Mouse (Mus musculus): ENCODE measurements around the gene Cxcr3. TPM values are rescaled to one million over a fixed set of nuclear protein-coding genes. Genes with fewer than 3 reads are reported as not detected.
A peak's percentile ranks its signal among the peaks of the same experiment; 100 is the strongest.

Gene Cxcr3
- under 1 TPM in 1 of 2 experiments, not detected in 1; 0.21 TPM for total RNA-seq (2021)

DNA sequence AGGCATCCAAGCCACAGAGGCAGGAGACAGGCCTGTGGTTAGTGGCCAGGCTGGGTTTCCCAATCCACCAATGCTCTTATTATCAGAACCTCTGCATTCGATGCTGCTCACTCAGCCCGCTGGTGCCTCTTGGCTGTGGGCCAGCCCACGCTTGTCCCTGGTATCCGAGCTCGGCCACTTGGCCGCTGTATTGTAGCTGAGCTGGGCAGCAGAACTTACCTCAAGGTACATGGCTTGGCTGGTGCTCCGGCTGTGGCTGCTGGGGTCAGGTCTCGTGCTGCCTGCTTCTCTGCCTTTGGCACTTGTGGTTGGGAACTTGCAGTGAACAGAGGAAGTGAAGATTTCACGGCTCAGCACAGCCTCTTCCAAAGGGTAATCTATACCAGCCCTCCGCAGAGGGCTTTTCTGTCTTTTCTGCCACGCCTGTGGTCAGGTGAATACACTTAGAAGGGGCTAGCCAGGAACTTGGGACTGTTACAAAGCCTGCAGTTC, at the start of gene Cxcr3:
Gene Cxcr3 (minus strand): TSS at position 442 of the 492 bp plus-strand sequence.
- no peak for DNase-seq (ENCODE audit: extremely low spot score in 1 of 2, low spot score in 1 of 2)

DNA sequence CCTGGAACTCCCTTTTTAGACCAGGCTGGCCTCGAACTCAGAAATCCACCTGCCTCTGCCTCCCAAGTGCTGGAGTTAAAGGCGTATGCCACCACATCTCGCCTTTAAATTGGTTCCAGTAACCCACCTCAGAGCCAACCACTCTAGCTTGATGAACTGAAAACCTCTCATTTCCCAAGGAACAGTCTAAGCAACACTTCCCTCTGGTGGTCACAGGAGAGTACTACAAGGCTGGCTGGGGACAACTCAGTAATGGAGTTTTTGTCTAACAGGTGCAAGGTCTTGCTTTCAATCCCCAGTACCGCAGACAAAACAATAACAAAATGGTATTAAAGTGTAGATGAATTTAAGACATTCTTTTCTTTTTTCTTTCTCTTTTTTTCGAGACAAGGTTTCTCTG, 38.0 kb upstream of the Cxcr3 start:
- DNase-seq (ENCODE audit: extremely low spot score in 1 of 2, low spot score in 1 of 2), result peak; percentile 36 to 62

DNA sequence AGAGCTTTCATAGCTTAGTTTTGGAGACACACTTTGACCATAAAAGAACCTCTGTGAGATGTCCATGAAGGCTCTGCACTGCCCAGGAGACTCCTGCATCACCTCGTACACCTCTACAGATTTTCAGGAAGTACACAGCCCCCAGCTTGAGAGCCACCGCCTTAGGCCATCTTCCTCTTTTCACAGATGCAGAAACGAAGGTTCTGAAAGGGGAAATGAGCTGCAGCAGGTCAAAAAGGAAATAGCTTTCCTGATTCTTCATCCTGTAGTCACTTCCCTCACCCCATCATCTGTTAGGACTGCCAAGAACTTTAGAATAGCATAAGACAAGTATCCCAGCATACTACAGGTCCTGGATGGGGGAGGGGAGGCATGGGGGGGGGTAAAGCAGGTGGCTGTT, 36.2 kb upstream of the Cxcr3 start:
- no peak for DNase-seq (ENCODE audit: extremely low spot score in 1 of 2, low spot score in 1 of 2)

DNA sequence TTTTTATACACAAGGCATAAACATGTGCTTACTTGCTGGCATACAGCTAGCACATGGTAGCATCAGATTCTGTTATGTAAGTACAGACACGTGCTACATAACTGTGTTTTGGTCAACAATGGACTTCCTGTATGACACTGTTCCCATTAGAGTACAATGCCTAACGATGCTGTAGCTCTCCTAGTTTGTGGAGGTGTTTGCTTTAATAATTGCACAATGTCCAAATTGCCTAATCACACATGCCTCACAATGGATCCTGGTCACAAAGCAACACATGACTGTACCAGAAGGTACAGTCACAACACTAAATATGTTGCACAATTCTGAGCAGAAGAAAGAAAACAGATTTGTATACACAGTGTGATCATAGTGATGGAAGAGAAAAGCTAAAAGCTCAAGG, 35.4 kb upstream of the Cxcr3 start:
- DNase-seq (ENCODE audit: extremely low spot score in 1 of 2, low spot score in 1 of 2), result no peak

DNA sequence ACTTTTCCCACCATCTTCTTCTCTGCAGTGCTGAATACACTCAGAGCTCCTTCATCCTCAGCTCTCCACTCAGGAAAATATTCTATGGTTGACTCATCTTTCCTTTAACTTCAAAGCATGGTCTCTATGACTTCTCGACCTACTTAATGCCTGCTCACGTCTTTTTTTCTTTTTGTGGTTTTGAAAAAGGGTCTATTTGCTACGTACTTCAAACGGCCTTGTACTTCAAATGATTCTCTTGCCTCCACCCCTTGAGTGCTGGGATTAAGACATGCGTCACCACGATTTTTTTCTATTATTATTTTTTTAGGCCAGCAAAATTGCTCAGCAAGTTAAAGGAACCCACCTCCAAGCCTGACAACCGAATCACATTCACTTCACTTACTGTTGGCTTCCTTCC, 33.2 kb upstream of the Cxcr3 start:
- no peak for DNase-seq (ENCODE audit: extremely low spot score in 1 of 2, low spot score in 1 of 2)

DNA sequence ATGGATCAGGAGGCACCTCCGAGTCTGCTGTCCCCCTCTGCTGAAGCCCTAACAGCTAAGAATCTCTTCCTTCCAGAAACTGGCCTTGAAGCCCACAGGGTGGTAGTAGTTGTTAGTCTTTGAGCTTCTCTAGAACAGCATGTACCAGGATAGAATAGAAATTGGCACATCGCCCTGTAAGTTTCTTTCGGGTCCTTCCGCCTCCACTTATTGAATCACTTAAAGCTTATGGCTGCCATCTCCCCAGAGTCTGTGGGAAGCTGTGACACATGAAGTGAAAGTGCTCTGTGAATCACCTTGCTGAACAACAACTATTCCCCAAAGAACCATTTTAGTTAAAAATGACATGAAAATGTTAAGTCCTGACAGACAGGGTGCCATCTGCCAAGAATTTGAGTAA, 31.0 kb upstream of the Cxcr3 start:
- no peak for DNase-seq (ENCODE audit: extremely low spot score in 1 of 2, low spot score in 1 of 2)

DNA sequence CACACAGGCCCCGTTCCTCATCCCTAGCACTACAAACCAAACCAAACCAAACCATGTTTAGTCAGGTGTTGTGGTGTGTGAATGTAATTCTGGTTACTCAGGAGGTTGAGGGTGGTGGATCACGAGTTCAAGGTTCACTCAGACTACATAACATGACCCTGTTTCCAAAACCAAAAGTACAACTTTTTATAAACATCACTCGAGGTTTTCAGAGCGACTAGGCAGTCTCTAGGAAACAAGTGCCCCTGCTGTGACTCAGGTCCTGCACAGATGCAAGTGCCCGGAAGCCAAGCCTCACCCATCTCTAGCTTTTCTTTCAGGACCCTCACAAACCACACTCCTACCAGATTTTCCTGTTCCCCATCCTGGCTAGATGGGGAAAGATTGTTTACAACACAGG, 30.6 kb upstream of the Cxcr3 start:
- no peak for DNase-seq (ENCODE audit: extremely low spot score in 1 of 2, low spot score in 1 of 2)

DNA sequence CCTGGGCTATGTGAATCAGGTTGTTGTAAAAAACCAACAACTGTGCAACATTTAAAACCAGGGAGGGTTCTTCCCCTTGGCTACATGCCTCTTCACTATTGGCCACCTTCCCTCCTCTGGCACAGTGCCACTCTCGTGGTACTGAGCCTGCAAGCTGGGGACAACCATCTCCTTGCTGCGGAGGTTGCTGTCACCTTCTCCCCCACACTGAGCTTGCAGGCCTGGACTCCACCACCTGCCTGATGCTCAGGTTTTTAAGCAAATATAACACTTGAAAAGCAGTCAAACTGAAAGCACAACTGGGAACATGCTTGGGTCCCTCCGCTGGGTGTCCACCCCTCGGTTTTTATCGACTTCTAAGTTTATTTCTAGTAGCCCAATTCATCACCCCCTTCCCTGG, 20.4 kb upstream of the Cxcr3 start:
- peak in 1 of 2 experiments; percentile 15 for DNase-seq (ENCODE audit: extremely low spot score in 1 of 2, low spot score in 1 of 2)

DNA sequence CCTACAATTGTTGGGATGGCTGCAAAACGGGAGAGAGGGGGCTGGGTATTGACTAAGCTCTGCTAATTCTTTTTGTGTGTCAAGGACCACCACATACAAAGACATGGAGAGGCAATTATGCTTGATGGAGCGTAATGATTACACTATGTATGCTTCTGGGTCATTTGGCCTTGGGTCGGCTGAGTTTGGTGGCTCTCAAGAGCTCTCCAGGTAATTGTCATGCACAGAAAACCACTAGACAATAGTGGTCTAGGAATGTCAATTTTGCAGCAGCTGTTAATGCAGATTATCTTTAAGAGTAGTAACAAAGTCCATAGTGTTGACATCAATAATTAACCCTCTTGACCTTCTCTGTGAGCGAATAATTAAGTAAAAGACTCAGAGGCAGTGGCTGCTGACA, 16.1 kb upstream of the Cxcr3 start:
- DNase-seq (ENCODE audit: extremely low spot score in 1 of 2, low spot score in 1 of 2), result no peak

DNA sequence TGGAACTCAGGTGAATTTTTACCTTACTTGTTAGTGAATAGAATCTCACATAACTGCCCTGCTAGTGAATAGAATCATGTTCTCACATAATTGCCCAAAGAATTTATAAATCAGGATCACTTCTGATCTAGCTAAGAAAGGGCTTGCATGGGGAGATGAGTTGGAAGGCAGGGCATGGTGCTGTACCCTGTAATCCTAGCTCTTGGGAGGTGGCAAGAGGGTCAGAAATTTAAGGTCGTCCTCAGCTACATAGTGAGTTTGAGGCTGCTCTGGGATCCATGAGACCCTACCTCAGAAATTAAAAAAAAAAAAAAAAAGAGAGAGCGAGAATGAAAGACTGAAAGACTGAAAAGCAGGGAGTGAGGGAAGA, 7.0 kb upstream of the Cxcr3 start:
- no peak for DNase-seq (ENCODE audit: extremely low spot score in 1 of 2, low spot score in 1 of 2)

DNA sequence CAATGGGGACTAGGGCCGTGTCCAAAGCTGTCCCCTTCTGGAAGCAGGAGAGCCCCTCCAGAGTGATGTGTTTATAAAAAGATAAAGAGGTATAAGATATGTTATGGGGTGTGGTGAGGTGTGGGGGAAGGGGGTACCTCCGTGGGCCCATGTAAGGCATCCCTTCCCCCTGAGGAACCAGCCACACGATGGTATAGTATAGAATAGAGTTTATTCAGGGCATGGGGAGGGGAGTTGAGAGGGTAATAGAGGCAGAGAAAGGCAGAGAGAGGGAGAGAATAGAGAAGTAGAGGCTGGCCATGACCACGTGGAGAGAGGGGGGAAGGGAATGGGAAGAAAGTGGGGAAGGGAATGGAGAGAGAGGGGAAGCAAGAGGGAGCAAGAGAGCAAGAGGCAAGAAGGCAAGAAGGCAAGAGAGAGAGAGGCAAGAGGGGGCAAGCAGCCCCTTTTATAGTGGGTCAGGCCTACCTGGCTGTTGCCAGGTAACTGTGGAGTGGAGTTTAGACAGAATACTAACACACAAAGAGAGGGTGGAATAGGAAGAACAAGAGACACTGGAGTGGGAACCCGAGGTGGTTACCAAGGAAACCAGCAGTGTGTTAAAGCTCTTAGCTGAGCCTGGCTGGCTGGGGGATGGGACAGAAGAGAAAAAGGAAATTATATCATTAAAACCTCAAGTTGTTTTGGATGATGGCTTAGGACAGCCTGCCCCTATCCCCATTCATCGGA, 6.4 kb upstream of the Cxcr3 start:
- no peak for DNase-seq (ENCODE audit: extremely low spot score in 1 of 2, low spot score in 1 of 2)

DNA sequence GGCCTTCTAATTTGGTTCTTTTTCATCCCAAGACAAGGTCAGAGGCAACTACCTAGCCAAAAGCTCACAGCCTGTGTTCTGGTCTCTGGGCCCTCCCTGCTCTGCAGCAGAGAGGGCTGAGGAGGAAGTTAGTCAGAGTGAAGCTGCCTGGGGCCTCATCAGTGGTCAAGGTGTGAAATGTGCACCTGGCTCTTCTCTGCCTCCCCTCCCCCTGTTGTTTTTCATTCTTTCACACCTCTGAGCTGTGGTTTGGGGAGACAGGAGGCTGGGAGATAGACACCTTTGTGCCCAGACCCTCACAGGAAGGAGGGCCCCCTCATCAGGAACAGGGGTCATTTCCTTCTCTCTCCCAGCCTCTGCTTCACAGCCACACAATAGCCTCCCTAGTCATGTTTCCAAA, 3.1 kb upstream of the Cxcr3 start:
- no peak for DNase-seq (ENCODE audit: extremely low spot score in 1 of 2, low spot score in 1 of 2)

DNA sequence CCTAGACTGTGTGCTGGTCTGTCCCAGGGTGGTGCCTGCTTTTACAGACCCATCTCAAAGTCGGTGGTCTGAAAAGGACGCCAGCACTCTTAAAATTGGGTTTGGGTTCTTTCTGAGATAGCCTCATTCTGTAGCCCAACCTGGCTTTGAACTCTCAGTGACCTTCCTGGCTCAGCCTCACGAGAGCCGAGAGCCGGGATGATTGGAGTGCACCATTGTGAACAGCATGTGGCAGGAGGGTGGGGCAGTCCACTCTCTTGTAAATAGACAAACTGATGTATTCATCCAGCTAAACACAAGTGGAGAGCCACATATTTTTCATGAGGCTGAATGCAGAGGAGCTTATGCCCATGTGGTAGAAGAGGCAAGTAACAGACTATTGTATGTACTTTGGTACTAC, 912 bp upstream of the Cxcr3 start:
- DNase-seq (ENCODE audit: extremely low spot score in 1 of 2, low spot score in 1 of 2), result no peak

DNA sequence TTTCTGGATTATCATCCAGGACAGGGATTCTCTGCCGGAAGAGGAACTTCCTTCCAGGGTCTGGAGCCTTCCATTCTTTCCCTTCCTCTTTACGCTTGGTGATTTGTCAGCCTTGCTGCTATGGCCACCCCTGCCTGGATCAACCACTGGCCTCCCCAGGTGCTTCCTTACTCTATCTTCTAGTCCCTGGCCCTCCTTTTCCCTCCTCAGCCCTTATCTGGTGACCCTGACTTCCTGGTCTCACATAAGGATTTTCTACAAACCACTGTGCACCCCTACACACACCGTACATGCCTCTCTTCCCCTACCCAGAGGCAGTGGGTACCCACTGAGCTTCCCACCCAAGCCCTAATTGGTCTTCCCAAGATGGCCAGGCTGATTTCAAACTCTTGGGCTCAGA, 781 bp downstream of the Cxcr3 start:
- DNase-seq (ENCODE audit: extremely low spot score in 1 of 2, low spot score in 1 of 2), result no peak

DNA sequence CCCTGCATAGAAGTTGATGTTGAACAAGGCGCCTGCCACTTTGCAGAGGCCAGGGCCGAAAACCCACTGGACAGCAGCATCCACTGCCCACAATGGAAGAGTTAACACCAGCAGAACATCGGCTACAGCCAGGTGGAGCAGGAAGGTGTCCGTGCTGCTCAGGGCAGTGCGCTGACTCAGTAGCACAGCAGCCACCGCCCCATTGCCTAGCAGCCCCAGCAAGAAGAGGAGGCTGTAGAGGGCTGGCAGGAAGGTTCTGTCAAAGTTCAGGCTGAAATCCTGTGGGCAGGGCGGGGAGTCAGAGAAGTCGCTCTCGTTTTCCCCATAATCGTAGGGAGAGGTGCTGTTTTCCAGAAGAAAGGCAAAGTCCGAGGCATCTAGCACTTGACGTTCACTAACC, 1.4 kb downstream of the Cxcr3 start:
- DNase-seq (ENCODE audit: extremely low spot score in 1 of 2, low spot score in 1 of 2), result no peak

DNA sequence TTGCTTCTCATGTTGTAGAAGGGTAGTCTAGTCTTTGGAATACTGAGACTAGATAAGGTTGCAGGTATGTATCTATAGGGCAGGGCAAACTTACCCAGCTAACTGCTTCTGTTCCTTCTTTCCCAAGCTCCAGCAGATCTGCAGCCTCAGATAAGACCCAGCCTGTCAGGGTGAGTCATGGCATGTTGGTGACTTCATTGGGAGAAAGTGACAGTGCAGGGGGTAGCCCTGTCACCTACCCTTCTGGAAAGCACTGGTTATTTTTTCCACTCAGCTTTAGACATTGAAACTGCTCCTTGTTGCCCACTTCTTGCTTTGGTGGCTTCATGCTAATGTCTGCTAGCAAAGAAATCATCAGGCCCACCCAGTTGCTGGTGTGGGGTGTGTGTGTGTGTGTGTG, 4.1 kb downstream of the Cxcr3 start:
- DNase-seq (ENCODE audit: extremely low spot score in 1 of 2, low spot score in 1 of 2), result no peak

DNA sequence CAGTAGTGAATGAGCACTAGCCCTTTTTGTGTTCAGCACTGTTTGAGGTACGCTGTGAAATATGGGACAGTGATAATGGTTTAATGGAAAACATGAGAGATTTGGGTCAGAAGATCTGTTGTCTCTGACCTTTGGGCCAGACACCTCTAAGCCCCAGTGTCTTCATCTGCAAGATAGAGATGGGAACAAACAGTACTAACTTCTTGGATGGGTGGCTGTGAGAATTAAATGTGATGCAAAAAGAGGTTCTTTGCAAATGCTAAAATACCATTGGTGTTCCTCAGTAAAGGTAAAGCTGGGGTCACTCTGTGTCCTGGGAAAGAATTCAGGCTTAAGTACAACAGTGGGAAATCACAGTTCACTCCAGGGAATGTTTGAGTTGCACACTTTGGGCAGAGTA, 13.7 kb downstream of the Cxcr3 start:
- DNase-seq (ENCODE audit: extremely low spot score in 1 of 2, low spot score in 1 of 2), result no peak

DNA sequence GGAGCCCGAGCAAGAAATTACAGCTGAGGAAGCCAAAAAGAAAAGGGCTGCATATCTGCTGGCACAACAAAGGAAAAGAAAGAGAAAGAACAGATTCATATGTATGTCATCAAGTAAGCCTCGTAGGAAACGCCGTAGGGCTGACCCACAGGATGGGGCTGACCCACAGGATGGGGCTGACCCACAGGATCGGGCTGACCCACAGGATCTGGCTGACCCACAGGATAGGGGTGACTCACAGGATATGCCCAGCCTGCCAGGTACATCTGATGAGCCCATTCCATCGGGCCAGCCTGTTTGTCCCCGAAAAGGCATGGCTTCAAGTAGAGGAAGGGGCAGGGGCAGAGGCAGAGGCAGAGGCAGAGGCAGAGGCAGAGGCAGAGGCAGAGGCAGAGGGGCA, 29.0 kb downstream of the Cxcr3 start:
- DNase-seq (ENCODE audit: extremely low spot score in 1 of 2, low spot score in 1 of 2), result no peak

DNA sequence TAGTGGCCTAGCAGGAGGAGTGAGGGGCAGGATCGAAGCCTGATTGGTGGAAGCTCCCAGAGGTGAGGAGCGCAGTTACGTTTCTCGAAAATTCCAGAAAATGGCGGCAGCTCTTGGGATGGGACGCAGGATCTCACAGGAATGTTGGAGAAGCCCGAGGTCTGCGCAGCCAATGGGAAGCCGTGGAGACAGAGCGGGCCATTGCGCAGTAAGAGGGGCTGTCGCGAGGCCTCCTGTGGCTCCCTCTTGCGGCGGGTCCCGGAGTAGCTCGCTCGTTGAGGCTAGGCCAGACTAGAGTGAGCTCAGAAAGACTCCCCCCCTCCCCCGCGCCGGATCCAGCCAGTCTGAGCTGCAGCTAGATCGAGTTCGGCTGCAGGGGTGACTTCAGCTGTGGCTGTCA, 35.8 kb downstream of the Cxcr3 start:
- no peak for DNase-seq (ENCODE audit: extremely low spot score in 1 of 2, low spot score in 1 of 2)

DNA sequence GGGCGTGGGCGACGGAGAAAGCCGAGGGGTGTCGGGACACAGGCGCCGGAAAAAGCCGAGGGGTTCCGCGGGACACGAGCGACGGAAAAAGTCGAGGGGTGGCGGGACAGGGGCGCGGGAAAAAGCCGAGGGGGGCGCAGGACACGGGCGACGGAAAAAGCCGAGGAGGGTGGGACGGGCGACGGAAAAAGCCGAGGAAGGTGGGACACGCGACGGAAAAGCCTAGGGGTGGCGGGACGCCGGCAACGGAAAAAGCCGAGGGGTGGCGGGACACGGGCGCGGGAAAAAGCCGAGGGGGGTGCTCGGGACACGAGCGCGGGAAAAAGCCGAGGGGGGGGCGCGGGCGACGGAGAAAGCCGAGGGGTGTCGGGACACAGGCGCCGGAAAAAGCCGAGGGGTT, 36.5 kb downstream of the Cxcr3 start:
- DNase-seq (ENCODE audit: extremely low spot score in 1 of 2, low spot score in 1 of 2), result no peak

DNA sequence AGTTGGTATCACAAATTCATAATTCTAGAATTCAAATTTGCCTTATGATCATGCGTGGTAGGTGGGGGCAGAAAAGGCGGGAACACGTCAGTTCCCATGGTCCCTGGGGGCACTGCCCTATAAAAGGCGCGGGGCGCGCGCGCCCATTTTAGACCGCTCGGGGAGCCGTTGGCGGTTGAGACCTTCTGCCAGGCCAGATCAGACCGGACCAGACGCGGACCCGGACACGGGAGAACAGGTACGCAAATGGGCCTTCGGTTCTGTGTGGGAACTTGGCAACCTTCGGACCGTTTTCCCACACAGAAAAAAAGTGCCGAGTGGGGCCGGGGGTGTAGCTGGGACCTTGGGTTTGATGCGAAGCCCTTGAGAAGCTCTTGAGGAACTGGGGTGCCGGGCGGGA, 38.4 kb downstream of the Cxcr3 start:
- no peak for DNase-seq (ENCODE audit: extremely low spot score in 1 of 2, low spot score in 1 of 2)
